Mouse (Mus musculus) CH12.LX (cell line): ENCODE measurements around the gene Asb10.

ENCODE experiments used
- CTCF ChIP-seq, 2 experiments: IDR thresholded peaks in 1 of 2; conservative IDR thresholded peaks in 1 of 2; 2 replicates each; pipeline ENCODE4 v1.5.1; 2011 to 2012; ENCODE audit warnings: low read depth in 2 of 2, low read length in 2 of 2, improper control_type of control experiment in 1 of 2, inconsistent platforms in 1 of 2, mild to moderate bottlenecking in 1 of 2, moderate library complexity in 1 of 2
- EP300 ChIP-seq: IDR thresholded peaks from 2 replicates; pipeline ENCODE4 v1.6.1; 2011; ENCODE audit warnings: low read length, improper control_type of control experiment
- GABPA ChIP-seq: IDR thresholded peaks from 2 replicates; pipeline ENCODE4 v1.6.1; 2012; ENCODE audit warnings: low read depth, low read length, improper control_type of control experiment, inconsistent platforms; ENCODE audit not compliant: insufficient replicate concordance
- IRF4 ChIP-seq: IDR thresholded peaks from 2 replicates; pipeline ENCODE4 v1.6.1; 2014; ENCODE audit warnings: low read depth, mild to moderate bottlenecking, inconsistent platforms, low read length, improper control_type of control experiment
- MEF2A ChIP-seq: IDR thresholded peaks from 2 replicates; pipeline ENCODE4 v1.6.1; 2014; ENCODE audit warnings: low read depth, mild to moderate bottlenecking, inconsistent platforms, low read length, improper control_type of control experiment, borderline replicate concordance
- POLR2A ChIP-seq: IDR thresholded peaks from 2 replicates; pipeline ENCODE4 v1.6.1; 2011; ENCODE audit warnings: low read depth, mild to moderate bottlenecking, improper control_type of control experiment, low read length
- POLR2AphosphoS2 ChIP-seq: IDR thresholded peaks from 2 replicates; pipeline ENCODE4 v1.6.1; 2011; ENCODE audit warnings: low read depth, low read length, improper control_type of control experiment
- RAD21 ChIP-seq: IDR thresholded peaks from 2 replicates; pipeline ENCODE4 v1.6.1; 2011; ENCODE audit warnings: low read depth, mild to moderate bottlenecking, low read length, improper control_type of control experiment, moderate library complexity
- SIN3A ChIP-seq: IDR thresholded peaks from 2 replicates; pipeline ENCODE4 v1.6.1; 2012; ENCODE audit warnings: low read length, improper control_type of control experiment, inconsistent platforms
- SMC3 ChIP-seq: IDR thresholded peaks from 2 replicates; pipeline ENCODE4 v1.6.1; 2011; ENCODE audit warnings: low read depth, low read length, improper control_type of control experiment

GRCm38 (mm10) chr5:24553621-24554244 lies 13.0 kb upstream of the Asb10 start:
- TF ChIP-seq POLR2A, result no peak
- TF ChIP-seq EP300, result no peak
- TF ChIP-seq SMC3, result no peak
- TF ChIP-seq GABPA, result no peak
- no peak for TF ChIP-seq CTCF (conservative IDR thresholded peaks at IDR 0.05 in 1 of 2, IDR thresholded peaks at IDR 0.05 in 1 of 2; ENCODE audit: low read depth in 2 of 2, low read length in 2 of 2)
- no peak for TF ChIP-seq RAD21
- no peak for TF ChIP-seq IRF4
- no peak for TF ChIP-seq SIN3A
- TF ChIP-seq POLR2AphosphoS2, result no peak
- TF ChIP-seq MEF2A, result no peak
